Mouse (Mus musculus): ENCODE measurements around the gene Pus10. TPM values are rescaled to one million over a fixed set of nuclear protein-coding genes. Genes with fewer than 3 reads are reported as not detected.
A peak's percentile ranks its signal among the peaks of the same experiment; 100 is the strongest.

Pus10 gene
- polyA plus RNA-seq (2012; rRNA removed), result 1.5 TPM in 2 replicates

- DNase-seq (ENCODE audit: low read depth in 1 of 2, low spot score in 2 of 2), result no peak
- whole genome bisulfite sequencing, result 0% methylated on average over 40 of the region's 40 CpGs
- H3K36me3 ChIP-seq (ENCODE audit: control insufficient read depth, insufficient read depth, low read length), result no peaks in the 10 kb centered on the region
- no peak for TF ChIP-seq POLR2A (IDR thresholded peaks at IDR 0.05; ENCODE audit: low read depth, low read length)
- H3K27me3 ChIP-seq (ENCODE audit: control insufficient read depth, insufficient read depth, low read length), result no peaks in the 10 kb centered on the region
- H3K4me3 ChIP-seq (ENCODE audit: extremely low read depth, insufficient read depth, insufficient read length), result peak within 1 kb of the TSS; percentile 96
- H3K27ac ChIP-seq (ENCODE audit: insufficient read depth, low read length), result peak within 1 kb of the TSS; percentile 93
- no peaks in the 10 kb centered on the region; the same call in 1 of the 2 replicates for H3K4me1 ChIP-seq (ENCODE audit: control insufficient read depth, insufficient read depth, insufficient read length)
These were observed at the start of gene Pus10 for GRCm38 (mm10) chr11:23665311-23665786. Pus10 (plus strand) TSS chr11:23665674.

DNA sequence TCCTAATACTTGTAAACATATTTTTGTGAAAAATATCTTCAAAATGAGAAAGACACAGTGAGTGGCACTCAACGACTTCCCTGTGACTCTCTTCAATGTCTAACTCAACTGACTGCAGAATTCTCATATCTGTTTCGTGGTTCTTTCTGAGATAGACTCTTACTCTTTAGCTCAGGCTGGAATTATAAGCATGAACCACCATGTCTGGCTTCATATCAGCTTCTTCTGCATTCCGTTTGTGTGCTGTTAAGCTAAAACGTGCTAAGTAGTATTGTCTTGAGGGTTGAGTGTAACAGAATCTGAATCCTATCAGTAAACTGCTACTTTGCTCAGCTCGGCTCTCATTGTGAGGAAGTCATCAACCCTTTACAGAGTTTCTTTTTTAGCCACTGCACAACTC lies 46.5 kb upstream of the Pus10 start:
- Histone ChIP-seq H3K4me1 (ENCODE audit: control insufficient read depth, insufficient read depth, insufficient read length) (no peaks in the 10 kb centered on the region), H3K36me3 (ENCODE audit: control insufficient read depth, insufficient read depth, low read length) (no peaks in the 10 kb centered on the region), H3K27me3 (ENCODE audit: control insufficient read depth, insufficient read depth, low read length) (no peaks in the 10 kb centered on the region), H3K4me3 (ENCODE audit: extremely low read depth, insufficient read depth, insufficient read length) (no peak overlapping the region; the same call in 1 of the 2 replicates), H3K27ac (ENCODE audit: insufficient read depth, low read length) (no peak overlapping the region)
- TF ChIP-seq POLR2A (IDR thresholded peaks at IDR 0.05; ENCODE audit: low read depth, low read length) (no peak), CTCF (IDR thresholded peaks at IDR 0.05; ENCODE audit: extremely low read depth, insufficient read depth, insufficient read length, insufficient replicate concordance) (no peak)
- 83% methylated on average over 5 of the region's 5 CpGs for WGBS
- DNase-seq (ENCODE audit: low read depth in 1 of 2, low spot score in 2 of 2), result no peak

- TF ChIP-seq POLR2A (IDR thresholded peaks at IDR 0.05; ENCODE audit: low read depth, low read length), result no peak
- TF ChIP-seq CTCF (IDR thresholded peaks at IDR 0.05; ENCODE audit: extremely low read depth, insufficient read depth, insufficient read length, insufficient replicate concordance), result no peak
- no peak for DNase-seq (ENCODE audit: low read depth in 1 of 2, low spot score in 2 of 2)
- Histone ChIP-seq H3K36me3 (ENCODE audit: control insufficient read depth, insufficient read depth, low read length) (no peaks in the 10 kb centered on the region), H3K27ac (ENCODE audit: insufficient read depth, low read length) (no peak overlapping the region), H3K4me1 (ENCODE audit: control insufficient read depth, insufficient read depth, insufficient read length) (no peaks in the 10 kb centered on the region), H3K27me3 (ENCODE audit: control insufficient read depth, insufficient read depth, low read length) (no peaks in the 10 kb centered on the region), H3K4me3 (ENCODE audit: extremely low read depth, insufficient read depth, insufficient read length) (no peak overlapping the region)
These were observed 34.8 kb upstream of the Pus10 start for GRCm38 (mm10) chr11:23630664-23631063.

DNA sequence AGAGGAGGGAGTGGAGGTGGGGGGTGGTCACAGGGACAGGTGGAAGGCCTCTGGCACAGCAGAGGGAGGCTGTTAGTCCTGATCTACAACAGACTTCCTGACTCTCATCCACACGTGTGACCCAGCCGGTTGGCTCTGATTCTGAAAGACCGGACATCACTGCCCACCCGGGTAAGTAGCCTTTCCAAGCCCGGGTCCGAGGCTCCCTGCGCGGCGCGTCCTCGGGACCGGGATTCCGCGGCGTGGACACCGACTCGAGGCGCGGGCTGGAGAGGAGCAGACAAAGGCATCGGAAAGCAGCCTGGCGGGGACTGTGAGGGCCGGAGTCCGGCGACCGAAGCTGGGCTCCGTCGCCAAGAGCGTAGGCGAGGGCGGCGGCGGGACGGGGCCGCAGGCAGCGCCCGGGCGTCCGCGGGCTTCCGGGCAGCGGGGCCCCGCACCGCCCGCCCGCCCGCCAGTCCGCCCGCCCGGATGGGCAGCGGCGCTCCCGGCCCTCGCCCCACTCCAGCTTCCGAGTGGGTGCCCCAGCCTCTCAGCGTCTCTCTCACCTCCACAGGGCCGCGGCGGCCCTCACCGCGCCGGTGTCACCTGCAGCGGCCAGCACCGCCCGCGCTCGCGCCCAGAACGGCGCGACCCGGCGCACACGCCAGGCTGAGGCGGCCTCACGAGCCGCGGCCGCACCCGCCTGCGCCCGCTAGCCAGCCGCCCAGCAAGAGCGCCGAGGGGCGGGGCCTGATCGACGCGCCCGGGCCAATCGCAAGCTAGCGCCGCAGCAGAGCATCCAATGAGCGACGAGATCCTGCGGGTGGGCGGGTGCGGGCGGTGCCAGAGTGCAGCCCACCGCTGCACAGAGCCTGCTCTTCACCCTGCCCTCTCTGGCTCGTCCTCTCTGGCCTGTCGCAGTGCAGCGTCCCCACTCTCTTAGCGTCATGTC lies 32.3 kb upstream of the Pus10 start, which contains the start of gene 0610010F05Rik:
Gene 0610010F05Rik, minus strand, starts transcription at position 695 of the 934 bp plus-strand sequence.
- peak within 1 kb of the TSS; percentile 41; the same call in 1 of the 2 replicates for H3K27ac ChIP-seq (ENCODE audit: insufficient read depth, low read length)
- H3K4me1 ChIP-seq (ENCODE audit: control insufficient read depth, insufficient read depth, insufficient read length), result no peaks in the 10 kb centered on the region
- no peaks in the 10 kb centered on the region for H3K27me3 ChIP-seq (ENCODE audit: control insufficient read depth, insufficient read depth, low read length)
- peak within 1 kb of the TSS; percentile 78 for H3K4me3 ChIP-seq (ENCODE audit: extremely low read depth, insufficient read depth, insufficient read length)
- WGBS, result under 1% methylated on average over 100 of the region's 103 CpGs
- peak; percentile 72 to 73 for DNase-seq (ENCODE audit: low read depth in 1 of 2, low spot score in 2 of 2)
- H3K36me3 ChIP-seq (ENCODE audit: control insufficient read depth, insufficient read depth, low read length), result no peaks in the 10 kb centered on the region
- TF ChIP-seq POLR2A (IDR thresholded peaks at IDR 0.05; ENCODE audit: low read depth, low read length) (no peak), CTCF (IDR thresholded peaks at IDR 0.05; ENCODE audit: extremely low read depth, insufficient read depth, insufficient read length, insufficient replicate concordance) (no peak)

- TF ChIP-seq CTCF (IDR thresholded peaks at IDR 0.05; ENCODE audit: extremely low read depth, insufficient read depth, insufficient read length, insufficient replicate concordance) (no peak), POLR2A (IDR thresholded peaks at IDR 0.05; ENCODE audit: low read depth, low read length) (no peak)
- no peak for DNase-seq (ENCODE audit: low read depth in 1 of 2, low spot score in 2 of 2)
- Histone ChIP-seq H3K27me3 (ENCODE audit: control insufficient read depth, insufficient read depth, low read length) (no peaks in the 10 kb centered on the region), H3K4me3 (ENCODE audit: extremely low read depth, insufficient read depth, insufficient read length) (peak overlapping the region; percentile 33), H3K36me3 (ENCODE audit: control insufficient read depth, insufficient read depth, low read length) (no peaks in the 10 kb centered on the region), H3K27ac (ENCODE audit: insufficient read depth, low read length) (no peak overlapping the region), H3K4me1 (ENCODE audit: control insufficient read depth, insufficient read depth, insufficient read length) (no peaks in the 10 kb centered on the region)
- WGBS, result 11% methylated on average over 7 of the region's 7 CpGs
These were observed 31.6 kb upstream of the Pus10 start for GRCm38 (mm10) chr11:23633879-23634215.

- TF ChIP-seq POLR2A (IDR thresholded peaks at IDR 0.05; ENCODE audit: low read depth, low read length) (no peak), CTCF (IDR thresholded peaks at IDR 0.05; ENCODE audit: extremely low read depth, insufficient read depth, insufficient read length, insufficient replicate concordance) (no peak)
- Histone ChIP-seq H3K27ac (ENCODE audit: insufficient read depth, low read length) (no peak overlapping the region), H3K36me3 (ENCODE audit: control insufficient read depth, insufficient read depth, low read length) (no peaks in the 10 kb centered on the region), H3K27me3 (ENCODE audit: control insufficient read depth, insufficient read depth, low read length) (no peaks in the 10 kb centered on the region), H3K4me1 (ENCODE audit: control insufficient read depth, insufficient read depth, insufficient read length) (no peaks in the 10 kb centered on the region), H3K4me3 (ENCODE audit: extremely low read depth, insufficient read depth, insufficient read length) (no peak overlapping the region)
- no peak for DNase-seq (ENCODE audit: low read depth in 1 of 2, low spot score in 2 of 2)
- 86% methylated on average over 8 of the region's 8 CpGs for WGBS
These were observed 30.9 kb upstream of the Pus10 start for GRCm38 (mm10) chr11:23634573-23634972.

DNA sequence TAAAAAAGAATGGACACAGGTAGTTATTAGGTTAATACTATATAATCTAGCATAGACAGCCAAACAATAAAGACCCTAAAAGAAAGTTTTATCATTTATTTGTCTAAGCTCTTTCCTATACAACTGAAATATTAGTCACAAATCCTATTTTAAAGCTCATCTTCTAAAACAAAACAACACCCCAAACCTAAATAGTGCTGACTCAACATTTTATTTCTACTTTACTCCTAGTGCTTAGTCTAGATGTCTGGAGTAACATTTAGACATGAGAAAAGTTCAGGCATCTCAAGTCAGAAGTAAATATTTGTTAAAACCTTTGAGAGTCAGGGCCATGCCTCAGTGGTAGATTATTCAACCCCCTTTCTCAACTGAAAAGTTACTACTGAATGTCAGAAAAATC lies 18.0 kb upstream of the Pus10 start:
- DNase-seq (ENCODE audit: low read depth in 1 of 2, low spot score in 2 of 2), result no peak
- TF ChIP-seq CTCF (IDR thresholded peaks at IDR 0.05; ENCODE audit: extremely low read depth, insufficient read depth, insufficient read length, insufficient replicate concordance), result no peak
- TF ChIP-seq POLR2A (IDR thresholded peaks at IDR 0.05; ENCODE audit: low read depth, low read length), result no peak
- H3K4me3 ChIP-seq (ENCODE audit: extremely low read depth, insufficient read depth, insufficient read length), result no peak overlapping the region
- H3K36me3 ChIP-seq (ENCODE audit: control insufficient read depth, insufficient read depth, low read length), result peaks cover 5% of the 10 kb centered on the region; the same call in 1 of the 2 replicates
- H3K27ac ChIP-seq (ENCODE audit: insufficient read depth, low read length), result no peak overlapping the region
- no peaks in the 10 kb centered on the region for H3K4me1 ChIP-seq (ENCODE audit: control insufficient read depth, insufficient read depth, insufficient read length)
- H3K27me3 ChIP-seq (ENCODE audit: control insufficient read depth, insufficient read depth, low read length), result no peaks in the 10 kb centered on the region

Measured in spleen, adult 2 months (tissue).